Mouse (Mus musculus): ENCODE data around the gene Ttf2. TPM values are rescaled to one million over a fixed set of nuclear protein-coding genes. Genes with fewer than 3 reads are reported as not detected.
A peak's percentile ranks its signal among the peaks of the same experiment; 100 is the strongest.

Gene Ttf2
- polyA plus RNA-seq, 1 experiment from 2014 or later = 3.6 TPM

GRCm38 (mm10) chr3:100936201-100936600, 33.3 kb downstream of the Ttf2 start:
- H3K36me3 ChIP-seq (ENCODE audit: insufficient read depth, low read length) = peaks cover 19% of the 10 kb centered on the region

GRCm38 (mm10) chr3:100935521-100935920, 33.9 kb downstream of the Ttf2 start:
- Histone ChIP-seq H3K27ac (ENCODE audit: low read length) (no peak overlapping the region), H3K9me3 (ENCODE audit: low read length) (no peaks in the 10 kb centered on the region), H3K4me2 (replicated peaks; ENCODE audit: low read depth, low read length) (no peak overlapping the region), H3K27me3 (replicated peaks; ENCODE audit: insufficient read depth, low read length) (no peaks in the 10 kb centered on the region), H3K4me1 (ENCODE audit: insufficient read depth, low read depth, low read length) (no peaks in the 10 kb centered on the region), H3K4me3 (ENCODE audit: low read depth, low read length) (no peak overlapping the region), H3K9ac (replicated peaks; ENCODE audit: low read depth) (no peak overlapping the region), H3K36me3 (ENCODE audit: insufficient read depth, low read length) (peaks cover 19% of the 10 kb centered on the region)
- TF ChIP-seq CTCF (IDR thresholded peaks at IDR 0.05) (no peak), EP300 (IDR thresholded peaks at IDR 0.05) (no peak)
- WGBS = 90% methylated on average over 6 of the region's 6 CpGs
- DNase-seq (ENCODE audit: low spot score) (no peak), ATAC-seq (no peak)

More at GRCm38 (mm10) chr3:100936201-100936600, 33.3 kb downstream of the Ttf2 start:
- Histone ChIP-seq H3K4me2 (replicated peaks; ENCODE audit: low read depth, low read length) (no peak overlapping the region), H3K9me3 (ENCODE audit: low read length) (no peaks in the 10 kb centered on the region), H3K27me3 (replicated peaks; ENCODE audit: insufficient read depth, low read length) (no peaks in the 10 kb centered on the region), H3K4me1 (ENCODE audit: insufficient read depth, low read depth, low read length) (no peaks in the 10 kb centered on the region), H3K27ac (ENCODE audit: low read length) (no peak overlapping the region), H3K4me3 (ENCODE audit: low read depth, low read length) (no peak overlapping the region), H3K9ac (replicated peaks; ENCODE audit: low read depth) (no peak overlapping the region)
- no peak for TF ChIP-seq EP300 (IDR thresholded peaks at IDR 0.05)
- no peak for TF ChIP-seq CTCF (IDR thresholded peaks at IDR 0.05)
- DNase-seq (ENCODE audit: low spot score) (no peak), ATAC-seq (no peak)
- 96% methylated on average over 6 of the region's 6 CpGs for WGBS

GRCm38 (mm10) chr3:100932077-100932944, 37.2 kb downstream of the Ttf2 start:
- TF ChIP-seq CTCF (IDR thresholded peaks at IDR 0.05) (peak; percentile 55), EP300 (IDR thresholded peaks at IDR 0.05) (no peak)
- Histone ChIP-seq H3K9ac (replicated peaks; ENCODE audit: low read depth) (no peak overlapping the region), H3K4me2 (replicated peaks; ENCODE audit: low read depth, low read length) (no peak overlapping the region), H3K36me3 (ENCODE audit: insufficient read depth, low read length) (peaks cover 10% of the 10 kb centered on the region; the same call in 1 of the 2 replicates), H3K27ac (ENCODE audit: low read length) (no peak overlapping the region), H3K4me3 (ENCODE audit: low read depth, low read length) (no peak overlapping the region), H3K27me3 (replicated peaks; ENCODE audit: insufficient read depth, low read length) (no peaks in the 10 kb centered on the region), H3K9me3 (ENCODE audit: low read length) (no peaks in the 10 kb centered on the region), H3K4me1 (ENCODE audit: insufficient read depth, low read depth, low read length) (no peaks in the 10 kb centered on the region)
- ATAC-seq (no peak), DNase-seq (ENCODE audit: low spot score) (no peak)
- WGBS = 72% methylated on average over 11 of the region's 11 CpGs

- H3K9me3 ChIP-seq (ENCODE audit: low read length) = no peaks in the 10 kb centered on the region
- DNase-seq (ENCODE audit: low spot score) (no peak), ATAC-seq (no peak)
- TF ChIP-seq CTCF (IDR thresholded peaks at IDR 0.05) (no peak), EP300 (IDR thresholded peaks at IDR 0.05) (no peak)
- 0 out of 2 replicates have a peak, but pooled peaks cover 7% of the 10 kb centered on the region for H3K36me3 ChIP-seq (ENCODE audit: insufficient read depth, low read length)
- 92% methylated on average over 23 of the region's 23 CpGs for WGBS
- H3K27ac ChIP-seq (ENCODE audit: low read length) = no peak overlapping the region
- H3K4me3 ChIP-seq (ENCODE audit: low read depth, low read length) = no peak overlapping the region
- no peaks in the 10 kb centered on the region for H3K27me3 ChIP-seq (replicated peaks; ENCODE audit: insufficient read depth, low read length)
- H3K4me2 ChIP-seq (replicated peaks; ENCODE audit: low read depth, low read length) = no peak overlapping the region
- no peaks in the 10 kb centered on the region for H3K4me1 ChIP-seq (ENCODE audit: insufficient read depth, low read depth, low read length)
- no peak overlapping the region for H3K9ac ChIP-seq (replicated peaks; ENCODE audit: low read depth)
Measured at GRCm38 (mm10) chr3:100931332-100932076, 38.0 kb downstream of the Ttf2 start.

- no peaks in the 10 kb centered on the region for H3K9me3 ChIP-seq (ENCODE audit: low read length)
- no peak overlapping the region for H3K9ac ChIP-seq (replicated peaks; ENCODE audit: low read depth)
- DNase-seq (ENCODE audit: low spot score) (peak; percentile 15), ATAC-seq (no peak)
- H3K27me3 ChIP-seq (replicated peaks; ENCODE audit: insufficient read depth, low read length) = no peaks in the 10 kb centered on the region
- no peak overlapping the region for H3K27ac ChIP-seq (ENCODE audit: low read length)
- 0 out of 2 replicates have a peak overlapping the region, but pooled peaks have one; percentile 3 for H3K4me2 ChIP-seq (replicated peaks; ENCODE audit: low read depth, low read length)
- 57% methylated on average over 16 of the region's 16 CpGs for WGBS
- H3K4me1 ChIP-seq (ENCODE audit: insufficient read depth, low read depth, low read length) = peaks cover 13% of the 10 kb centered on the region; the same call in 1 of the 2 replicates
- H3K36me3 ChIP-seq (ENCODE audit: insufficient read depth, low read length) = no peaks in the 10 kb centered on the region
- TF ChIP-seq CTCF (IDR thresholded peaks at IDR 0.05) (no peak), EP300 (IDR thresholded peaks at IDR 0.05) (no peak)
- no peak overlapping the region for H3K4me3 ChIP-seq (ENCODE audit: low read depth, low read length)
Measured at GRCm38 (mm10) chr3:100925176-100925575, 44.3 kb downstream of the Ttf2 start.

DNA sequence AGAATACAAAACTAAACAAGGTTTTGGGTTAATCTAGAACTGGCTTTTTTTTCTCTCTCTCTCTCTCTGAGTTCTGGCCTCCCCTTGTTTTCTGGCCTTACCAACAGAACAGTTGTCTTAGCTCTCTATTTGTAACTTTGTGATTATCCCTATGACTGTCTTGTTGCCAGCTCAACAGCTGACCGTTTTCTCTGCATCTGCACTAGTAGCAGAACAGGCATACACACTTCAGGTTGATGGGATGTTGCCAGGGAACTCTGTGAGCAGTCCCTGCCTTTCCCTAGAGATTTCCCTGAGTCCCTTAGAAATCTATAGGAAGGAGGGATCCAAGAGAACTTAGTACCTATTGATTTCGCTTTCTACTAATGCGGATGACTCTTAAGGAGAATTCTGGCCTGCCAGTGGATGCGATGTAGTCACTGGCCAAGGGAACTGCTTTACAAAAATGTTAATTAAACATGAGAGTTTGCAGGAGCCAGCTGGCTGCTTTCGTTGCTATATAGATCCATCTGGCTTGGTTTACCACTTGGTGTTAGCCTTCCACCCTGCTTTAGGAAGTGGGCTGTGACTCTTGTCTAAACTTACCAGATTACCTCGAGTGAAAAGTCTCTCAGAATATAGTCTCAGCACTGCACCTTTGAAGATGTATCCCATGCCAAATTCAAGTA, 45.3 kb downstream of the Ttf2 start:
- Histone ChIP-seq H3K9ac (replicated peaks; ENCODE audit: low read depth) (no peak overlapping the region), H3K4me1 (ENCODE audit: insufficient read depth, low read depth, low read length) (peaks cover 13% of the 10 kb centered on the region; the same call in 1 of the 2 replicates), H3K27ac (ENCODE audit: low read length) (no peak overlapping the region), H3K9me3 (ENCODE audit: low read length) (no peaks in the 10 kb centered on the region), H3K36me3 (ENCODE audit: insufficient read depth, low read length) (no peaks in the 10 kb centered on the region), H3K4me2 (replicated peaks; ENCODE audit: low read depth, low read length) (no peak overlapping the region), H3K27me3 (replicated peaks; ENCODE audit: insufficient read depth, low read length) (no peaks in the 10 kb centered on the region), H3K4me3 (ENCODE audit: low read depth, low read length) (no peak overlapping the region)
- DNase-seq (ENCODE audit: low spot score) (no peak), ATAC-seq (no peak)
- WGBS = 65% methylated on average over 6 of the region's 6 CpGs
- no peak for TF ChIP-seq CTCF (IDR thresholded peaks at IDR 0.05)
- no peak for TF ChIP-seq EP300 (IDR thresholded peaks at IDR 0.05)
